Mouse (Mus musculus) heart, postnatal 4 days (tissue): ENCODE measurements around the gene Plcb4. TPM values are rescaled to one million over a fixed set of nuclear protein-coding genes. Genes with fewer than 3 reads are reported as not detected.
"Not testable (repeated sequence)": the region's sequence is repeated elsewhere in the genome, so short reads cannot be mapped to it uniquely, and the experiment has no call there.

Source experiments
- DNase-seq: peaks from one replicate; pipeline ENCODE4 v3.0.0; 2021
- total RNA-seq, 2 experiments: library from RNA; stranded (reverse); gene quantifications; 2 replicates each; pipeline ENCODE4 v1.2.3; 2021

The Plcb4 gene
- total RNA-seq, 2 experiments from 2014 or later, result 68.9 to 75.6 TPM

DNA sequence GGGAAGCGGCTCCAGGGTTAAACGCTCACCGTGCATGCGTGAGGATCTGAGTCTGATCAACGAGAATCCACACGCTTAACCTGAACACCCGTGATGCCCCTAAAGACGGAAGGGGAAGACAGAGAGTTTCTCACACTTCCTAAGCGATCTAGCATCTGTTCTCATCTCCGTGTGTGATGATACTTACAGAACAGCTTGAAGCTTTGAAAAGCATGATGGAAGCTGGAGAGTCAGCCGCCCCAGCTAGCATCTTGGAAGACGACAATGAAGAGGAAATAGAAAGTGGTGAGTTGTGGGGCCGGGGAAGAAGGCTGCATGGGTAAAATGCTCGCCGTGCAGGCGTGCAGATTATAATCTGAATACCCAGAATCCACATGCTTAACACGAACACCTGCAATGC is 299.6 kb downstream of the Plcb4 start:
- DNase-seq, result no peak

DNA sequence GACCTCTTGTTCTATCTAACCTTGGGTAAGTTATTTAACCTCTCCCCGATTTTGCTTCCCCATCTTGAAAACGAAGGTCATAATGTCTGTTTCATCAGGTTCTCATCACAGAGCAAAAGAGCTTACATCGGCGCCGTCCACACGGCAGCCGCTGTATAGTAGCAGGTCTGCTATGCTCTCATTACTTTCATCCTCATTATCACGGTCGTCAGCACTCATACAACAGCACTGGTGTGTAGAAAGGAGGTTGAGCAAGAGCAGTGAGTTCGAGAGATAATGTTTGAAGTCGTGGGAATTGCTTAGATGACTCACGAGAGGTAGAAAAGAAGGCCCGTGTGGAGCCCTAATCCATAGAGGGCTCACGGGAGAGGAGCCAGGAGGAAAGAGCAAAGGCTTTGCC is 304.3 kb downstream of the Plcb4 start:
- DNase-seq, result no peak

DNA sequence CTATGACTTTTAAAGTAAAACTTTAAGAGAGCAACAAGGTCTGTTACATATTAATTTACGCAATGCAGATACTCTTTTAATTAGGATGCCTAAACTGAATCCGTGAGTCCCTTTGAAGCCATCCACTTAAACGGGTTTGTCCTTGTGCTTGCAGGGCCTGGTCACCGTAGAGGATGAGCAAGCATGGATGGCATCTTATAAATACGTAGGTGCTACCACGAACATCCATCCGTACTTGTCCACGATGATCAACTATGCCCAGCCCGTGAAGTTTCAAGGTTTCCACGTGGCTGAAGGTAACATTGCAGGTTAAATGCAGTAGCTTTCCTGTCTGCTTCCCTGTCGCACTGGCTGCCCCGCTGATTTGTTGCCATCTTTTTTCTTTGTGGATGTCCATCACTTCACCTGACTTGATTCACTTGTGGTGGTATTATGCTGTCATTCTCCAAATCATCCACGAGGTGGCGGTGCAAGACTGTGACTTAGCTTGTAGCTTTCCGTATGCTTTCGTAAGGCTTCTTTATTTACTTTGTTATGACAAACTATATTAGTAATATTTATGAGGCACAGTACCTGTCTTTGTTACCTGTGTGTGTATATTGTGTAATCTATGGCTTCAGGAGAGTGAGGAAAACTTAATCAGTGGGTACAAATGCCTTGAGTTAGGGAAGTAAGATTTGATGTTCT is 308.2 kb downstream of the Plcb4 start:
- DNase-seq, result peak; percentile 59

DNA sequence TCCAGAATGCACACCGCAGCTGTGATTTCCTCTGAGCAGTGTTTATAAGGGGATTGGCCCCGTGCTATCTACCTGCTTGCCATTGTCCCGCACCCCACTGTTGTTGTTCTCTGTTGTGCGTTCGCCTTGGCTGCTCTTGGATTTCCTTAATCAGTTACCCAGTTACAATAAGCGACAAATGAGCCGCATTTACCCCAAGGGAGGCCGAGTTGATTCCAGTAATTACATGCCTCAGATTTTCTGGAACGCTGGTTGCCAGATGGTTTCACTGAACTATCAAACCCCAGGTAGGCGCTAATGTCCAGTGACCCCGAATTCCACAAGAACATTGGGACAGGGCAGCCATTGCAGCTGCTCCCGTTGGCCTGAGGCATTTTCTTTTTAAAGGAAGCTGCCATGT is 309.3 kb downstream of the Plcb4 start:
- DNase-seq, result no peak

DNA sequence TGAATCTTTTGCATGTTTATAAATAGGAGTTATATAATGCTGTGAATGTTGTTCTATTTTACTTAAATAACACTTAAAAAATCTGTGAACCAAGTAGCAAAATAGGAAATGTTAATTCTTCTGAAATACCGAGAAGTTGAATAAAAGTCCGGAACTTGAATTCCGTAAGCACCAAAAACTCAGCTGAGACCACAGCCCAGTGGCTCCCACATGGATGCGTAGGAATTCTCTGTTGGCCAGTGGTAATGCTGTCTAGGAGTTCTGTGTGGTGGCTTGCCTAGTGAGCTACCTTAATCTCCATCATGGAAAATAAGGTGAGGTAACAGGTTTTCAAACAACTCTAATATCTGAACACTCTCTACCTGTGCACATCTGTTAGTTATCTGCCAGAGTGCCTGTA is 312.1 kb downstream of the Plcb4 start:
- DNase-seq, result no peak

DNA sequence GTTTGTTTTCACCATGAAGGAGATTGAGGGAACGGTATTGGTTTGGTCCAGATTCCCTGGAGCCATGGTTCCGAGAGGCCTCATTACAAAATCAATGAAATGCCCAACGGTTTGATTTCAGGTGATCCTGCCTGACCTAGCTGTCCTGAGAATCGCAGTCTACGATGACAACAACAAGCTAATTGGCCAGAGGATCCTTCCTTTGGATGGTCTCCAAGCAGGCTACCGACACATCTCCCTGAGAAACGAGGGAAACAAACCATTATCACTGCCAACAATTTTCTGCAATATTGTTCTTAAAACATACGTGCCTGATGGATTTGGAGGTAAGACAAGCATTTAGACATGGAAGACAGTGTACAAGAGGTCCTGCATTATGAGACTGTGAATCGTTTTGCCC is 317.2 kb downstream of the Plcb4 start:
- DNase-seq, result no peak

DNA sequence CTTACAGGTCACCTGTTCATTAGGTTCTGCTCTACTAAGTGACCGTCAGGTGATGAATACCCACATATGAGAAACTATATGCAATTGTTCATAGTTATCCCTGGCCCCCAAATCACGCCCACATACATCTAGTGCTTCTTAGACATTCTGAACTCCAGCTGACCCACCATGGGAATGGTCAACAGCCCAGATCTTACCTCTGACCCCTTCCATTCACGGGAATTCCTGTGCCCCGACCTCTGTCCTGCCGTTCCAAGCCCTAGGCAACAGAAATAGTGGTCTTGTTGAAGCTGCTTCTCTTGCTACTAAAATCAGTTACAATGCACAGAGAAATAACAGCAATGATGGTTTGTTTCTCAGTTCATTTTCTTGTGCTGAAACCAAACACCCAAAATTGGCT is 320.0 kb downstream of the Plcb4 start:
- DNase-seq, result no peak

DNA sequence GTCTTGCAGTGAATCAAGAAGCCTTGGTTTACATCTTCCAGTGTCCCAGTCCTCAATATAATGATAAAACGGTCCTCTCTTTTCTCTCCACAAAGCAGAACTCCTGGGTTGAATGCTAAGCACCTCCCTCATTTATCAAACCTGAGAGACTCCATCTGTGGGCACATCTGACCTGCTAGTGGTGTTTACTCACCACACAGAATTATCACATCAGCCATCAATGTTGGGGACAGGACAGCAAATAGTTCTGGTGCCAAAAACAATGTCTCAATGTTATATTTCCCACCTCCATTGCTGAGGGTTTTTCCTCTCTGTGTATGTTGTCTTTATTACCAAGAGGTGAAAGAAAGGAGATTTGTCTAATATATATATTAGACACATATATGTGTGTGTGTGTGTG is 321.6 kb downstream of the Plcb4 start:
- DNase-seq, result no peak

DNA sequence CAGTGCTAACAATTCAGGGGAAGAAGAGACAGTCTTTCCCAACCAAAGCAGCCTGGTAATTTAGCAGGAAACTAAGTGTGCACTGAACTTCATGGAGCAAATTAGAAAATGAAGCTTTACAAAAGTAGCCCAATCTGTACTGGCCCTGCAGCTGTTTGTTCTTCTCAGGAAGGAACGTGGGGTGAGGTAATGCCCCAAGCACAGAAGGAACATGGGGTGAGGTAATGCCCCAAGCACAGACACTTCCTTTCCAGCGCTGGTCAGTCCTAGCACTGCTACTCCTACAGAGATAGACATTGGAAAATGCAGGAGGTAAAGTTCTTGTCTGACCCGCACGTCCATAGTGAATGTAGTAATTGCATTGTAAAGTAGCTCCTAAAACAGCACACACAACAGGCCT is 325.2 kb downstream of the Plcb4 start:
- no peak for DNase-seq

DNA sequence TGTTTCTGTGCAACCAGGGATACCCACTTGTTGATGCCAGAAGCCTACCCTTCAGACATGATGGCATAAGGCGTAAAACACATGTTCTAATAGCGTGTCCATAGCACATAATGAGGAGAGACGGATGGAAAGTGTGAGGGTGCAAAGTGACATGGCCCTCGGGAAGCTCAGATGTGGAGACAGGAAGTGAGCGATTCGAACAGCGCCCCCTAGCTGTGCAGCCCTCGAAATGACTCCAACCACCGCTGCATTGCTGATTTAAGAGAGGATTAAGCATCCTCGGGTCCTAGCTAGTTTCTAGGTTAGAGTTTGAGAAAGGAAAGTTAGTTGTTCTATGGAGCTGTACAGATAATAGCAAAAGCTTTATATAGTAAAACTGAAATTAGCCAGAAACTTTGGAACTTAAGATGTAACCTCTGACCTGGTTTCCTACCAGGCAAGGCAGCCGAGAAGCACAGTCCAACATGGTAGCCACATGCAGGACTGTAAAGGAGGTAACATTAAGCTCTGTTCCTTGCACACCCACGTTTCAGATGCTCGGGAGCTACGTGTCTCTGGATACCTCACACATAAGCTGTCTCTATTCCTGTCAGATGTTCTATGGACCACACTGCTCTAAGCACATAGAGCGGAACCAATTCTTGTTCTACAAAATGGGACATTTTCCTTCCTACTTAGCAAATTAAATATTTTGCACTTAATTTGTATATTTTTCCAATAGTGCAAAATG is 326.9 kb downstream of the Plcb4 start:
- no peak for DNase-seq

DNA sequence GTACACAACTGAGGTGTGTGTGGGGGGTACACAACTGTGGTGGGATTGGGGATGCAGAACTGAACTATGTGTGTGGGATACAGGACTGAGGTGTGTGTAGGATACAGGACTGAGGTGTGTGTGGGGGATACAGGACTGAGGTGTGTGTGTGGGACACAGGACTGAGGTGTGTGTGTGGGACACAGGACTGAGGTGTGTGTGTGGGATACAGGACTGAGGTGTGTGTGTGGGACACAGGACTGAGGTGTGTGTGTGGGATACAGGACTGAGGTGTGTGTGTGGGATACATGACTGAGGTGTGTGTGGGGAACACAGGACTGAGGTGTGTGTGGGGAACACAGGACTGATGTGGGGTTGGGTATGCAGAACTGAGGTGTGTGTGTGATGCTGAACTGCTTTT is 329.7 kb downstream of the Plcb4 start:
- DNase-seq, result not testable (repeated sequence)

DNA sequence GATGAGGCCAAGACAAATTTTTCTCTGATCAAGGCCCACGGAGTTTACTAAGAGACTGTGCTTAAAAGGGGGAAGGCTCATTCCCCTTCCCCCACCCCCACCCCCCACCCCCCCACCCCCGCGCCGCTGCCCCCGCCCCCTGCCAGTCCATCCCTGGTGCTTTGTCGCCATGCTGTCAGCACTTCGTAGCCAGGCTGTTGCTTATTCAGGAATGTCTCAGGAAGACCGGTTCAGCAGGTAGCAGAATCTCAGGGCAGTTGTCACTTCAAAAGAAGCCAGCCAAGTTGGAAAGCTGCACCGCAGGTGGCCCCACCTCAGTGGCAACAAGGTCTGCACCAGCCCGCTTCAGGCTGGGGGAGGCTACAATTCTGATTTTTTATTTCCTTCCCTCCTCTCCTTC is 331.9 kb downstream of the Plcb4 start:
- not testable (repeated sequence) for DNase-seq

DNA sequence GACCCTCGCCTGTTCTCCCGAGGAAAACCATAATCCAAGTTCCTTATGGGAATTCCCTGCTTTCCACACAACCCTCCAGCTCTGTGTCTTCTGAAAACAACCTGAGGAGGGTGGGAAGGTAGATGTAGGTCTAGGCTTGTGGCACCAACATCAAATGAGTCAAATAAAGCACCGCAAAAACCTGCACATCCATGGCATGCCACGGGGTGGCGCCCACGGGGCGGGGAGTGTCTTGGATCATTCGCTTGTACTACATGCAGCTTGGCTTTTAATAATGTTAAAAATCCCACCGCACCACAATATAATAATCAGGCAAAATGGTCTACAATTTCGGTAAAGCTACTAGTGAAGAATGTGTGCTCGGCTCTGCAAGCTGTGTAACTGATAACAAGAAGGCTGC is 334.5 kb downstream of the Plcb4 start:
- DNase-seq, result no peak

DNA sequence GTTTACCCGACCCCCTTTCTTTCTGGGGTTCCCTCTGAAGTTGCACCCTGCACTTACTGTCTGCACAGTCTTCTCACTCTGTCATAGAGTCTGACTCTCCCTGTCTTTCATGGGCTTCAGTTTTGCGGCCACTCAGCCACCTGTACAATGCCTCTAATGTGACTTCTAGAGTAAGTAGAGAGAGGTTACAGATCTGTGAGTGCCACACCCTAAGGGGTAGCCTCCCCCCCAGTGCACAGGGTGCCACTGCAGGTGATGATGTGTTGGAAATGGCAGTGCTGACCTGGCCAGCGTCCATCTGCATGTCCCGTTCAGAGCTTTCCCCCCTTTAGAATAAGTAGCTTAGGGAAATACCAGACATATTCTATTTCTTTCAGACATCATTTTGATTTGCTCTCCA is 336.4 kb downstream of the Plcb4 start:
- DNase-seq, result no peak

DNA sequence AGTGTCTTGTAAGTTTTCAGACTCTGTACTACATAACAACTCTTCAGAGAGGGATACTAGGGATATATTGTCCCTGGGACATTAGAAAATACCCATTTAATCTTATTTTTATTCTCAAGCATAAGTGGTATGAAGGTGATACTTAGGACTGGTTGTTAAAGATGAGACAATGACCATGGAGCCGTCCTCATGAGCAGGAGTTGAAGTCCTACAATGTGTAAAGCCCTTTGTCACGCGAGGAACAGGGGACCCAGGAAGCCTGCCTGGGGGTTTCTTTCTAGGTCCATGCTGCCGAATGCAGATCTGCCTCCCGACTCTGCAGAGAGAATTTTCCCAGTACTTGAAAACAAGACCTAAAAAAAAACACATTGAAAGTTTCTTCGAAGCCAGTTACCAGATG is 338.1 kb downstream of the Plcb4 start:
- no peak for DNase-seq

DNA sequence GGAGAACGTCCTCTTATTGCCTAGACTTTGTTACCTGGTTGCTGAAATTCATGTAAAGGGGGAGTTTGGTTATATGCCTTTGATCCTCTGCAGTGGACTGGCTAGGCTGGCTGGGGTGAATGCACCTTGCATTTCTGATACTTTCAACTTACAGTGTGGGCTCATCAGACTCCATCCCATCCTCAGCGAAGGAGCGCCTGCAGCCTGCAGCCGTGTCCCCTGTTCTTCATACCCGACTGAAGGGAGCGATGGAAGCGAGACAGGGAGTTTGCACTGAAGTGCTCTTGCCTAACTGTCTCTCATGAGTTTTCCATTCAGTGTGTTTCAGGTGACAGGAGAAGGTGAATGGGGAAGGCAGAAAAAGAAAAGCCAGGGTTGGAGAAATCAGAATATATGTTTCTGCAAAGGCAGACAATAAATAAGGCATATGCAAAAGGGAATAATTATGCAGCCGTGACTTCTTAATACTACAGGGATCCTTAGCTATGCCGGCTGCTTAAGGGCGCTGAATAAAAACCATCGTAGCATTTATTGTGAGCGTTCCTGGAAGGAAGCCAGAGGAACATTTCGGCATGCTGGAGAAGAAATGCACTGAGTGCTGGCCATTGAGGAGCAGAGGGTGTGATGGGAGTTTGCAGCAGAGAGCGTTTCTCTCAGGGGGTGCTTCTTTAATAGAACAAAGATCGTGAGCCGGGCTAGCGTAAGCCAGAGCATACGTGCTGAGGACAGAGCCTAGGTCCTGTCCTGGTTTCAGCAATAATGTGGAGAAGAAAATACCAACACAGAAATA is 338.7 kb downstream of the Plcb4 start:
- no peak for DNase-seq

DNA sequence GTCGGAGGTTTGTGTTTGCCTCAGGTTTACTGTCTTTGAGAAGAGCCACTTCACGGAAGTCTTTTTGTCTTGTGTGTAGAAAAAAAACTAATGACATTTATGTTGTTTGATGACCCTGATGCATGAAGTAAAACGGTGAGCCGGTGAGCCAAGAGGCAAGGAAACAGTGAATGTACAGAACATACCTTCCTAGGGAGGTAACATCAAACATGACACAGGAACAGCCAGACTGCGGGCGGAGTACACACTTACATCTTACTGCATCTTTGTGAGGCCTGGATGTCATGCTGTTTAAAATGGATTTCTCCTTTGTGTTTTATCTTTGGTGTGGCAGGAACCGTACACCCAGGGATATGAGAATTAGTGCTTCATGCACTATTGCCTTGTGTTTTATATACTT is 340.1 kb downstream of the Plcb4 start:
- DNase-seq, result no peak

DNA sequence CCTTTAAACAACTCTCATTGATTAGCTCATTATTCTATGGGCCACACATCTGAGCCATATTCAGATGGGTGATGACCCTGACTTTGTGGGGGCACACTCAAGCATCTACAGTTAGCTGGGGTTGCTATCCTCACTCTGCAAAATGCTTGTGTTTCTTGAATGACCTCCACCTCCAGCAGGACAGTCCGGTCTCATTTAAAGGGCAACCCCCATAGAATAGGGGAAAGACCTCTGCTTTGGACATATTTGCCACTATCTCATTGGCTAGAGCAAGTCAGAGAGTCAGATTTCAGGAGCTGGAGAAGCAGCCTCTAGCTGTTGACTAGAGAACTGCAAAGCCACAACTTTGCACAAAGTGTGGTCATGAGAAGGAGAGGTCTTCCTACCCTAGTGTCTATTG is 340.6 kb downstream of the Plcb4 start:
- no peak for DNase-seq

DNA sequence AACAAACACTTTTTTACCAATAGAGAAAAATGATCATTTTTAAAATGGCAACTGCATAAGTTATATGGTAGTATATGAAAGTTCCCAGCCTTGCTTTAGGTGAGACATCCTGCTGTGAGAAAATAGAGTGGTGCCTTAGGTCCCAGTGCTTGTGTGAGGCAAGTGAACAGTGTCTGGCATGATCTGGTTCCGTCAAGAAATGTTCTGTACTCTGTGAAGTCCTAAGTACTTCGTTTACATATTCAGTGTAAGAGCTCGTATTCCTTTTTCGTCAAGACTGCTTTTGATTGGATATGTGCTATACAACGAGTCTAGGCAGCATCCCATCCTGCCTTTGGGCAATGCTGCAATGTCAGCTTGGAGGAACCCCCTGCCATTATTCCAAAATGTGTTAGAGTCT is 342.1 kb downstream of the Plcb4 start:
- DNase-seq, result no peak

DNA sequence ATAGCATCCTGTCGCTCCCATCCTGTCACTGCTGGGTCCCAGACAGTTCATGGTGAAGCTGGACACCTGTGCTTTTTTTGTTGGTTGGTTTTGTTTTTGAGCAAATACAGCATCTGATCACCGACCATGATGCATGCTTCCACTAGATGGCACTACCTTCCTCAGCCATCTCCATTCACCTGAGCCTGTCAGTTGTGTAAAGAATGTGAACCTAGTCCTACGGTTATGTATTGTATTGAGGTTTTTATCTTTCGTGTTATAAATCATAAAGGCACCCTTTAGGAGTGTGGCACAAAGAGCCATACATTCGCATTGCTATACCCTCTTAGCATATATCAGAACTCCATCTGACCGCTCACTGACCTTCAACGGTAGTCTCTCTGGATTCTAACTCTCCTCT is 343.3 kb downstream of the Plcb4 start:
- DNase-seq, result no peak

DNA sequence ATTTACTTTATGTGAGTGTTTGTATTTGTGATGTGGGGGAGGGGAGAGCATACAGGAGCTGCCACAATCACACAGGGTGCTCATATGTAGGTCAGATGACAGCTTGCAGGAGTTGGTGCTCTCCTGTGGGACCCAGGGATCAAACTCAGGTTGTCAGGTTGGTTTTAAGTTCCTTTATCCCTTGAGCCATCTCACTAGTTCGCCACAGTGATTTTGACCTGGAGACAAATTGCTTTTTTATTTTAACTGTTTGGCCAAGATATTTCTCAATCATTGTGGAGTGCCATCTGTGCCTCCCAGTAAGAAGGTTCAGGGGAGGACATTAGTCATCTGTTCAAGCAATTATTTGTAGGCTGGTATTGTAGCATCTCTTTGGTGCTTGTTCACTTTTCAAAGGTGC is 345.0 kb downstream of the Plcb4 start:
- no peak for DNase-seq

DNA sequence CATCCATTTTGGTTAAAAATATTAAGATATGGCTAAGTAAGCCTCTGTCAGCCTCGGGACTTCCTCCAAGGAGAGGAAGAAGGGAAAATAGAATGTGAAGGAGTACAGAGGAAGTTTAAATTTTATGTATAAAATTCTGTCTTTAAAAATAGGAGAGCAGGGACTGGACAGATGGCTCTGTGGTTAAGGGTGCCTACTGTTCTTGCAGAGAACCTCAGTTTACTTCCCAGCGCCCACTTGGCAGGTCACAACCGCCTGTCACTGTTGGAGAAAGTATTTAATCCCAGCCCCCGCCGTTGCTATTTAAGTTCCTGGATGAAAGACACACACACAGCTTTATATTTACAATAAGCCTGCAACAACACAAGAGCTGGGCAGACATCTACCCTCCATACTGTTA is 347.5 kb downstream of the Plcb4 start:
- DNase-seq, result no peak

DNA sequence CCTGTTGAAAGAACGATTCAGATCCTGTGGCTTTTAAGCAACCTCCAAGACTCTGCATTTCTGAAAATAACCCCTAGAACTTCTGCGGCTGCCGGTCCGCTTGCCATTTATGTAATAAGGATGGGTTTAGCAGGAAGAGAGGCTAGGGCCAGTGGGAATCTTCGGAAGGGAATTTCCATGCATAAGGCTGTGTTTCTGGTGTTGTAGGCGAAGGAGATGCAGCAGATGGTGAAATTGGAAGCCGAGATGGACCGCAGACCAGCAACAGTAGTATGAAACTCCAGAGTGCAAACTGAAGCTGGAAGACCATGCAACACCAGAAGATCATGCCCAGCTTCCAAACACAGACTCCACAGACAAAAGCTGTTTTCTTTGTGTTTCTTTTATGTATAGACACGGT is 353.9 kb downstream of the Plcb4 start:
- DNase-seq, result no peak

DNA sequence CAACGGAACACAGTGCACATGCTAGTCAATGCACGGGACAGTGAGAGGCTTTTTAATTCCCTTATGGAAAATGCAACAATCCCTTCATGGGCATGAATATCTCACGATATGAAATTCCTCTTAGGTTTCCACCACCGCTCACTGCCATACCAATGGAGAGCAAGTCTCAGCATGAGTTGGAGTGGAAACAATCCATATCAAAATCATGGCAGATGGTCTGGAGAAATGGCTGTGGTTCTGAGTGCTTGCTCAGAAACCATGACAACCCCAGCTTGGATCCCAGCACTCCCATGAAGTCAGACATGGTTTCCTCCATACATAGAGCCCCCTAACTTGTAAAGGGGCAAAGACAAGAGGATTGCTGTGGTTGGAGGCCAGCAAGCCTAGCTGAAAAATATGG is 389.7 kb downstream of the Plcb4 start:
- DNase-seq, result no peak
